Mouse (Mus musculus): ENCODE measurements around the gene Atat1.

Gene Atat1

DNA sequence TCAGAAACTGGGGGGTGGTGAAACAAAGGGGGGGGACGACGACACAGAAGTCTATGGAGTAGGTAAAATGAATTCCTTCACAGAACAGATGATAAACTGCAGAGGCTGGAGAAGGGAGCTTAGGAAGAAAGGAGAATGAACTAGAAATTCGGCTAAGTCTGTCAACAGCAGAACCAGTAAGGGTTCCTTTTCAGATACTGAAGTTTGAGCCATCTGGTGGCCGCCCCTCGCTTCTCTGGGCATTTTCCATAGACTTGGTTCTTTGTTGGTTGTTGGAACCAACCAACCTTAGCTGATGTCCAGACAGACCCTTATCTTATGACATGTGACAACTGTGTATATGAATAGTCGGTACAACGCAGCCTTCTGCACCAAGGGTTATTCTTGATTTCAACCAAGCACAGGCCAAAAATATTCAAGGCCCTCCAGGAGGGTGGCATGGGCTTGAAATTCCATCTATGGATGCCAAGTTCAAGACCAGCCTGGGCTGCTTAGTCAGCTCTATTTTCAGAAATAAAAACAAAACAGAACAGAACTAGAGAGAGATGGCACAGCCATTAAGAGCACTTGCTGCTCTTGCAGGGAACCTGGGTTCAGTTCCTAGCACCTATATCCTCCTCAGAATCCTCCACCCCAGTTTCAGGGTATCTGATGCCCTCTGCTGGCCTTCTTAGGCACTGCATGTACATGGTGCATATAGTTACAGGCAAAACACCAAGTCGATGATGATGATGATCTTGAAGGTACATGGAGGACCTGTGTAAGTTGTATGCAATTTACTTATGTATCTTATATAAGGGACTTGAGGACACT, 38.8 kb downstream of the Atat1 start:
- peak; percentile 45 for DNase-seq

DNA sequence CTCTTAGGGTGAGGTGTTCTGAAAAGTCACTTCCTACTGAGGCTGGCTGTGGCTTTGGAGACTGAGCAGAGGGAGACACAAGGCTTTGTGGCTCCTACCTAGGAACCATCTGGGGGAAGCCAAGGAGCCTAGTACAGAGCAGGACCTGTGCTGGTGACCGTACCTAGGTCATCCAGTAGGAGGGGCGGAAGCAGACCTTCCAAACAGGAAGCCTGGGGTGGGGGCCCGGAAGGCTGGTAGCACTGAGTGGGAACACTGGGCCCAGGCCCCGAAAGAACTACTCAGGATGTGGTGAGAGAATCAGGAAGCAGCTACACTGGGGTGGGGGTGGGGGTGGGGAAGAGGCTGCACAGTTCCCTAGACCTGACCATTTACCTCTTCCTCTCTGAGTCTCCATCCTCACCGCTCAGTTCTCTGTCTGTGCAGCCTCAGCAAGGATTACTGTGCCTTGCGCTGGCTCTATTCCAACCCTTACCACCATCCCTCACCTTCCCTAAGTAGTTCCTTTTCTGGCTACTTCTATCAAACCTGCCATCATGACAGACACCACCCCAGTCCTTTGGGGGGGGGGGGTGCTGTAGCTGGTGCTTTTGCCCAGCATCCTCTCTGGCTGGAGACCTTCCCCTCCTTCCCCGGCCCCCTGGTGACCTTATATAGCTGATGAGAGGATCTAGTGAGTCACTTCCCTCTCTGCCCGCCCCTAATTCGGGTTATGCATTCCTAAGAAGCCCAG, 39.6 kb downstream of the Atat1 start:
- peak; percentile 76 for DNase-seq

DNA sequence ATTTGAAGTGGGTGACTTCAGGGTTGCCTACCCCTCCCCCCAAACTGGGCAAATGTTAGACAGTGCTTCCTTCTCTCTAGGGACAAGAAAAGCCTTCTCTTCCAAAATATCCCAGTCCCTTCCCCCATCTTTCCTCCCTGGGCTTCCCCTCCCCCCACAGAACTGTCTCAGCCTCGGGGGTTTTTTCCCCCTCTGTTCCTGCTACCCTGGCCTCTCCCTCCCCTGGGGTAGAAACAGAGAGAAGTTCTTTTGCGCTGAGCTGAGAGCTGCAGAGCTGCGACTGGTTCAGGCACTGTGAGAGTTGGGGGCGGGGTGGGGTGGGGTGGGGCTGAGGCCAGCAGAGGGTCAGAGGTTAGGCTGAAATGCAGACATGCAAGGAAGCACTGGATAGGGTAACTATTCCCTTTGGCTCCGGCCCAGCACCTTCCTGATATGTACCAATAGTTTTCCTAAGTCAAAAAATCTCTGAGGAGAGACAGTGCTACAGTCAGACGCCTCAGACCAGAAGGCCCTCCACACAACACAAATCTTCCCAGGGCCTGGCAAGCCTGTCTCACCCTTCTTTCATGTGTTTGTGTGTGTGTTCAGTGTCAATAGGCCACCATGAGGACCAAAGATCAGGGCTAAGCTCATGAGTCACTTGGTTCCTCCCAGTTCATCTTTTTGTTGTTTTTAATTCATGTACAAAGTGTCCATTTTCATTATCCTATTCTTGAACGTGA, 40.4 kb downstream of the Atat1 start:
- peak; percentile 59 for DNase-seq

GRCm38 (mm10) chr17:35868961-35869345, 40.9 kb downstream of the Atat1 start:
- no peak for DNase-seq

- peak; percentile 51 for DNase-seq
Measured at GRCm38 (mm10) chr17:35868165-35868820, 41.6 kb downstream of the Atat1 start.

DNA sequence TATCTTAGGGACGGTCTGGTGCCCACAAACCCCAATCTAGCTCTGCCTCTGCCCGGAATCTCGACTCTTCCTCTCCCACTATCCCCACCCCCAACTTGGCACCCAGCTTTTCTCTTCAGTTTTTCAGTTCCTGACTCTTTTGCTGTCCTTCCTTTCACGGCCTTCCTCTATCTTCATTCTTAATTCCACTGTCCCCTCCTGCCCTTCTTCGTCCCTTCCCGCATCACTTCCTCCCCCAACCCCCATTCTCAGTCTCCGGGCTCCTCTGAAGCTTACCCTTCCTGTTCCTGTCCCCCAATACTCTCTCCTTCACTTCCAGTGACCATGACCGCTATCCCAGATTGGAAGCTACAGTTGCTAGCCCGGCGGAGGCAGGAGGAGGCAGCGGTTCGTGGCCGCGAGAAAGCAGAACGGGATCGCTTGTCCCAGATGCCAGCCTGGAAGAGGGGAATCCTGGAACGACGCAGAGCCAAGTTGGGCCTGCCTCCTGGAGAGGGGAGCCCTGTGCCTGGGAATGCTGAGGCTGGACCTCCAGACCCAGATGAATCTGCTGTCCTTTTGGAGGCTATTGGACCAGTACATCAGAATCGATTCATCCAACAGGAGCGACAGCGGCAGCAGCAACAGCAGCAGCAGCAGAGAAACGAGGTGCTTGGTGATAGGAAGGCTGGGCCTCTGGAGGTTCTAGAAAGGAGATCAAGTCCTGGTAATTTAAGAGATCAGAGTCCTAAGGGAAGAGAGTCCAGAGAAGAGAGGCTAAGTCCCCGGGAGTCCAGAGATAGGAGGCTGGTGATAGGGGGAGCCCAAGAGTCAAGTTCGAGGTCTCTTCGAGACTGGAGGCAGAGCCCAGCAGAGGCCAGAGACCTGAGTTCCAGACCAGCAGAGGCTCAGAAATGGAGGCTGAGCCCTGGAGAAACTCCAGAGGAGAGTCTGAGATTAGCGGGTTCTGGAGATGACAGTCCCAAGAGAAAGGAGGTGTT, 42.7 kb downstream of the Atat1 start:
- peak; percentile 68 for DNase-seq

DNA sequence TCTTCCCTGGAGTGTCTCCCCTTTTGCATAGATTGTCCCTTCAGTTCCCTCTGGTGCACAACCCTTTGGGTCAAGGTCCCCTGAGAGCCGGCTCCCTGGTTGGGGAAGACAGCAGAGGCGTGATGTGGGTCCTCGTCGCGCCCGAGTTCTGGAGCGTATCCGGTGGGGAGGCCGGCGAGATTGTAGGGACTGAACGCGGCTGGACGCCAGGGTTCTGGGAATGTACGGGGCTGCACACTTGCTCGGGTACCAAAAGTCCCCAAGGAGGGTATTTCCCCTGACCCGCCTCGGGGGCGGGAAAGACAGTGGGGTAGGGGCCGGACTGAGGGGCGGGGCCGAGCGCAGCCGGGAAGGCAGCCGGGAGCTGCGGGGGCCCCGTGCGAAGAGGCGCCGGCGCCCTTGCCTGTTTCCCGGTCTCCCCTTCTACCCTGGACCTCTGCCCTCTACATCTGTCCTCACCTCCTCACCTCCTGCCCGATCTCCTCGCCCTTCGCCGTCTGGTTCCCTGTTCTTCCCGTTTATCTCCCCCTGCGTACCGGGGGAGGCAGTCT, 43.5 kb downstream of the Atat1 start:
- peak; percentile 72 for DNase-seq

GRCm38 (mm10) chr17:35865481-35866280, 44.2 kb downstream of the Atat1 start, which contains the start of gene Ppp1r18:
Ppp1r18 (plus strand) TSS chr17:35865593.
- peak; percentile 79 for DNase-seq

DNA sequence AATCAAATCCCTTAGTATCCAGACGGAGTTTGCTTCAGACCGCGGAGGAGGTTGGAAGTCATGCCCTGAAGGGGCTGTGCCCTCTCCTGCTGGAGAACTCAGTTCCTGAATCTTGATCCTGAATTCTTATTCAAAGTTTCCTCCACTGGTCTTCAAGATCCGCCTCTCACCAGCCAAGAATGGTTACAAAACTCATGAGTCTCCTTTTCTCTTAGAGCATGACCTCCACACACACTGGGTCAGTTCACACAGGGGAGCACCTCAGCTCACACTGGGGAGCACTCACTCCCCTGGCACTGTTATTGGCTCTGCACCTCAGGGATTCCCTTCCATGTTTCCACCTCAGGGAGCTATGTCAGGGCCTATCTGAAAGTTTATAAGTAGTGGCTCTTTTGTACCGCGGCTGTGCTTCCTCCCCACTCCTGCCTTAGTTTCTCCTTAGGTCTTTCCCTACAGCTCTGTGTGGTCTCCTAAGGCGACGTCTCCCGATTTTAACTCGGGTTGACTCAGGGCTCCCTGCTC, 45.0 kb downstream of the Atat1 start:
- no peak for DNase-seq

- DNase-seq = peak; percentile 91
Measured at GRCm38 (mm10) chr17:35861198-35861857, 48.5 kb downstream of the Atat1 start, which contains the start of gene Nrm. Nrm (plus strand) TSS chr17:35861318.

- DNase-seq = no peak
Measured at GRCm38 (mm10) chr17:35860831-35861197, 49.1 kb downstream of the Atat1 start.

- no peak for DNase-seq
Measured at GRCm38 (mm10) chr17:35859835-35860234, 50.0 kb downstream of the Atat1 start.

DNA sequence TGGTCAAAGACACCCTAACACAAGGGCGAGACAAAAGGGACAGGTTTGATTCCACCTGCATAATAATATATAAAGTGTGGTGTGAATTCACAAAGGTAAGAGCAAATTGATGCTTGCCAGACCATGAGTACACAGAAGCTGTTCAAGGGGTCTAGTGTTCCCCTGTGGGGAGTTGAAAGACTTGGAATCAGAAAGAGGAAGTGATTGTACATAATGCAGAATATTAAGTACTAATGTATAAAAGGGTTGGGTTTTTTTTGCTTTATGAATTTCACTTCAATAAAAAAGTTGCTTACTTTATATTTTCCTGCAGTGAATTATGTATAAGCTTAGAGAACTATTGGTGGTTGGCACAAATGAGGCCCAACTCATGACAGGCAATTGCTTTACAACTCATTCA, 50.5 kb downstream of the Atat1 start:
- no peak for DNase-seq

DNA sequence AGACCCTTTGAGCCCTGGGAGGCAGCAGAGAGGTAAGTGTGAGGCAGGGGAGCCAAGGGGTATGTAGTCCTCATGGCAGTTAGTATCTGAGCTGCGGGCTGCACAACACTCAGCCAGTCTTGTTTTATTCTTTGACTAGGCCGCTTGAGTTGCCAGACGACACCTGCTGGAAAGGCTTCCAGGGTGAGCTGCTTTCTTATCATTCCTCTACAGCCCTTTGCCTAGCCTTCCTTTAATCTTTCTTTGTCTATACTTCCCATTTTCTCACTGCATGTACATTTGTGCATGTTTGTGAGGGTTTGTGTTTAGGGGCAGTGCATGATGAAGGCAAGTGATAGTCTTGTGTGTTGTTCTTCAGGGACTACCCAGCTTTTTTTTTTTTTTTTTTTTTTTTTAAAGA, 58.9 kb downstream of the Atat1 start:
- DNase-seq = no peak

GRCm38 (mm10) chr17:35848112-35848511, 61.8 kb downstream of the Atat1 start:
- no peak for DNase-seq

All from lung, postnatal 14 days (tissue).